Mouse (Mus musculus) testis, postnatal 10 days (tissue): ENCODE results near the gene Ano1.

Source experiments
- DNase-seq: peaks from one replicate; pipeline ENCODE4 v3.0.0; 2021; ENCODE audit warnings: low spot score

The Ano1 gene

DNA sequence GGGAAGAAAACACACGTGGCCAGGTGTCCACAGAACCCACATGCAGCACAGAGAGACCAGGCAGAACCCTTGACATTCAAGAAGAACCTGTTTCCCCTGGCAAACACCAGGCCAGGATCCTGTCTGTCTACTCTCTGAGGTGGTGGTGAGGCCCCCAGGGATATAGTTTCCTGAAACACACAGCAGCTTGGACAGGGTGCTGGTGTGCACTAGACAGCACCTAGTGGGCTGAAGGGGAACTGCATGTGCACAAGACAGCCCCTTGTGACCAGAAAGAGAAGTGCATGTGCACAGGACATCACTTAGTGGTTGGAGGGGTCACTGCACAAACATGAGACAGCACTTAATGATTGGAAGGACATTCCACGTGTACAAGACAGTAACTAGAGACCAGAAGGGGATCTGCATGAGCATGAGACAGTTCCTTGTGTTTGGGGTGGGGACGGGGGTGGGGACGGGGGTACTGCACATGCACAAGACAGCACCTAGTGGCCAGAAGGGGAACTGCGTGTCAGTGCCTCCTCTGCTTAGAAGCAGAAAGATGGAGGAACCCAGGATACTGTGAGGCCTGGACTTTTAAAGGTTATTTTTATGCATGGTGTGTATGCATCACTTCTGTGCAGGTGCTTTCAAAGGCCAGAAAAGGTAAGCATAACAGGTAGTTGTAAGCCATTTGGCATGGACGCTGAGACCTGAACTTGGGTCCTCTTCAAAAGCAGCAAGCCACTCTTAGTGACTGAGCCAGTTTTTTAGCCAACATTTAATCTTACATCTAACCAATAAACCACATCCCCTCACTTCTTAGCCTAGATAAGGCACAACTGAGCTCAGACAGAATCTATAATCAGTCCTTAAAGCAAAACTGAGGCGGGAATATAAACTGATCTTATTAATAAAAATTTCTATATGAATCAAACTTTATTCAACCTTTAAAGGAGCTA is 54.7 kb downstream of the Ano1 start:
- peak; percentile 71 for DNase-seq

DNA sequence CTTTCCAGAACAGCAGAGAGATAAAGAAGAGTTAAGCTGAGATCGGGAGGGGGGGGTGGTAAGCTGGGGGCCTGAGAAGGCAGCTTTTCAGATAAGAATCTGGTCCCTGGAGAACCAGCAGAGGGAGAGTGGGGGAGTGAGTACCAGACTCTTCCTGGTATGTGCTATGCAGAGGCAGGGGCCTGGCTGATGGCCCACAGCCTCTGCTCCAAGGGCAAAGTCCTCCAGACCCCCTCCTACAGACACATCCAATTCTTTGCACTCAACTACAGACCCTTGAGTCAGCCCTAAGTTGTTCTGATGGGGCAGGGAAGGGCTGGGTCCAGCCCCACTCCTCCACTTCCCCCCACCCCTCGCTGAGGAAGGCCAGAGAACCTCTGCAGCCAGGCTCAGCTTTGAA is 61.9 kb downstream of the Ano1 start:
- no peak for DNase-seq

DNA sequence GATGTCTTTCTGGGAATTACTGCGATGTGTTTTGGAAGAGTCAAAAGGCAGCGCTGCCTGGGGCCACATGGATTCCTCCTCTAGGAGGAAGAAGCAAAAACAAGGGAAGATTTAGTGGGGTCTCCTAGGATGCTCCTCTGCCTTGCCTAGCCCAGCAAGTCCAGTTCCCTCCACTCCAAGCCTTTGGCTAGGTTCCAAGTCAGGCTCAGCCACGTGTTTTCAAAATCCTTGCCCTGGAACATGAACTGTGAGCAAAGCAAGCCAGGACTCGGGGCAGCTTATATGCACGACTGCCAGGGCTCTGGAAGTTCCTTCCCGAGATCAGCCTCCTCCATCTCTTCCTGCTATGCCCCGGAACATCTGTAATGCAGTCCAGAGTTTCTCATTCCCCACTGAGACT is 62.6 kb downstream of the Ano1 start:
- no peak for DNase-seq

DNA sequence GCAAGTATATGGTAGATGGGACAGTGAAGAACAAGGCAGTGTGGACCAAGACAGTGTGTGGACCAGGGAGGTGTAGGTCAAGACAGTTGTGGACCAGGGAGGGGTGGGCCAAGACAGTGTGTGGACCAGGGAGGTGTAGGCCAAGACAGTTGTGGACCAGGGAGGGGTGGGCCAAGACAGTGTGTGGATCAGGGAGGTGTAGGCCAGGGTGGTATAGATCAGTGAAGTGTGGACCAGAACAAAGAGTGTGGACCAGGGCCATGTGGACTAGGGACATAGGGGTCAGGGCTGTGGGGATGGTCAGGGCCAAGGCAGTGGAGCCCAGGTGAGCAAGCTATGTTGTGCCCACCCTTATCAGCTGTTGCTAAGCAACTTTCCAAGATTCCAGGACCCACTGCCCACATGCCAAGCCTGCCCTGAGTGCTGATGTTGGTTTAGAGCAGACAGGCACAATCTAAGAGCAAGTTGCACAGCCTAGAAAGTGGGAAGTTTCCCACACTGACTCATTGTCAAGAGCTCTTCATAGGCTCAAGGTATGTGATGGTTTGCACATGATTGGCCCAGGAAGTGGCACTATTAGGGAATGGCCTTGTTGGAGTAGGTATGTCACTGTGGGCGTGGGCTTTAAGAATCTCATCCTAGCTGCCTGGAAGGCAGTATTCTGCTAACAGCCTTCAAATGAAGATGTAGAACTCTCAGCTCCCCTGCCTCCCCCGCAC is 64.0 kb downstream of the Ano1 start:
- DNase-seq = no peak

DNA sequence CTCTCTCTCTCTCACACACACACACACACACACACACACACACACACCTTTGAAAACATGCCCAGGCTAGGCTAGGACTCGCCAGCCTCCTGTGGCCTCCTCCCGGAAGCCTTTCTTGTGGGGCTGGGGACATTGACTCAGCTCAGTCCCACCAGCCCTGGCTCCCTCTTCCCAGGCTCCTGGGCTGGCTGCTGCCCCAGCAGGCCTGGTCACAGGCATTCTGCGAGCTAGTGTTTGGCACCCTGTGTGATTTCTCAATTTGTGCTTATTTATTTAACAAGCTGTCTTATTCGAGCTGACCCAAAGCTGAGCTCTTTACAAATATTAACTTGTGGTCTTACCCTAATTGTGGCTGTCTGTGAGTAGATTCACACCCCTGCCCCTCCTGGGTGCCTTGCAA is 66.8 kb downstream of the Ano1 start:
- no peak for DNase-seq

DNA sequence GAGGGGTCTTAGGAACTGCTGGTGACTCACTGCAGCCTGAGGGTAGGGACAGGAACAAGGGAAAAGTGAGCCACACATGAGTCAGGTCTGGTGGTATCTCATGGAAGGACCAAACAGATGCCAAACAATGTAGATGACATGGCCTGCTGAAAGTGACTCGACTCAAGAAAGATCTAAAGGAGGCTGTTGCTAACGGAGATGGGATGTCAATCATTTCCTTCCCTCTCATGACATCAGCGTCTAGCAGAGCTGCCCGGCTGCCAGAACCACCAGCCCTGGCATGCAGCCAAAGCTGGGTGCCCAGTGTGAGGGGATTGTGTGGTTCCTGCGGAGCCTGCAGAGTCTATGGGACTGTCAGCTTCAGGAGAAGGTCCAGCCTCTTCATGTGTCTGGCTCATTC is 67.3 kb downstream of the Ano1 start:
- peak; percentile 63 for DNase-seq

DNA sequence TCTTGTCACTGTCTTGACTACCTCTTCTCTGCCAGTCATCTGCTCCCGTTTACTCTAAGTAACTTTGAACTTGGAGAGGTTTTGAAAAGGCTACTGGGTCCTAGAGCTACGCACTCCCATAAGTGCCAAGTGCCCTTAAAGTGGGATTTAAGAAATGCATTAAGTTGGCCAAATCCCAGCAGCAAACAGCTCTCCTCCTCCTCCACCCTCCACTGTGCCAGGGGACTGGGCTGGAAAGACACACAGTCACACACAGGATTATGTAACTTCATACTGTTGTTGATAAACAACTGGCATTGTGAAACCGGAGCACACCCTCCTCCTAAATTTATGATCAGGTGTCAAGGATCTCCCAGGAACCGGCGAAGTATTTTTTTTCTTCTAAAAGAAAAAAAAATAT is 71.7 kb downstream of the Ano1 start:
- DNase-seq = no peak

DNA sequence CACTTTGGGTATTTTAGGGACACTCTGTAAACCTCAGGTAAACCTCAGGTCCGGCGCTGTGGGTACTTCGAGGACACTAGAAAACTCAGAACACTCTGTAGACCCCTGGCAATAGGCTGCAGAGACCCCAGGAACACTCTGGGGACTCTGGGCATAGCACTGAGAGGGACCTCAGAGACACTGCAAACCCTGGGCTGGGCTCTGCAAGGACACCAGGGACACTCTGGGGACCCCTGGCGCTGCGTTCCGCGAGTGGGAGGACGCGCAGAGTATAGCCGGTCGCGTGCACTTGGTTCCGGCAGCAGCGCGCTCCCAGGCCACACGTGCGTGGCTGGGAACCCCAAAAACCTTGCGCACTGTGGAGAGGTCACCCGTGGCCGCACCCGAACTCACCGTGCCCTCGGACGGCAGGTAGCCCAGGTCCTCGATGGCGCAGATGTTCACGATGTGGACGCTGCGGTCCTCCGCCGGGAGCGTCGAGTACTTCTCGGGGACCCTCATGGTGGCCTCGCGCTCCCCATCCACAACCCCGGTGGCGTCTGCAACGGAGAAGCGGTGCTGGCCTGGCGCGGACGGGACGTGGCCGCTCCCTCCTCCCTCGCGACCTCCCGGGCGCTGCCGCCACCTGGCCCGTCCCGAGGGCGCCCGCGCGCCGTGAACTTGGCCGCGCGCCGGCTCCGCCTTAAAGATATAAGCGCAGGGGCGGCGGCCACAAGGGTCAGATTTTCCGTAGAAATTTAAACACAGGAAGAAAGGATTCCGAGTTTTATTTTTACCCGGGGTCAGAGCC is 73.3 kb downstream of the Ano1 start:
- peak; percentile 68 for DNase-seq

DNA sequence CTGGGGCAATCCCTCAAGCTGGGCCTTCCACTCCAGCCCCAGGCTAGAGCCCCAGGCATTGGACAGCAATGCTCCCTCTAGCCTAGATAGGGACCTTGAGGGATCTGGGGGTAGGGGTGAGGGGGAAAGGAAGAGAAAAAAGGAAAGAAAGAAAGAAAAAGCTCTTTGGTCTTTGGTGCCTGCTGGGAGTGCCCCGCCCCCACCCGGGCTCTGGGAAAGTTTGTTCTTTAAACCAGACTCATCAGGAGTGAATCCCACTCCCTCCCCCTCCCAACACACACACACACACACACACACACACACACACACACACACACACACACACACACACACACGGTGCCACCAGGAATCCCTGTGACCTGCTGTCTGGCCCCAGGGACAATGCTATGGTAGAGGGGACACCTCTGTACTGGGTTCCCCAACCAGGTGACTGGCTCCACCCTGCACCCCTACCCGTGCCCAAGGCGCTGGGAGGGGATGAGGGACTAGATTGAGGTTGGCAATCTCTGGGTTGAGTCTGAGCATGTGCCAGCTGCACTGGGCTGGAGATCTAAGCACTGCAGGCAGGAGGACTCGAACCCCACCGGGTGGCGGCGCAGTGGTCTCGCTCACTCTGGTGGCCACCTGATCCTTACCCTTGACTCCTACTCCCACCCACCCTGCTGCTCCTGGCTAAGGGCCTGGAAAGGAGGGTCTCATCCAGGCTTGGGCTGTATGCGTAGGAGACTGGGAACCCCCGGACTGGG is 74.3 kb downstream of the Ano1 start:
- DNase-seq = no peak

DNA sequence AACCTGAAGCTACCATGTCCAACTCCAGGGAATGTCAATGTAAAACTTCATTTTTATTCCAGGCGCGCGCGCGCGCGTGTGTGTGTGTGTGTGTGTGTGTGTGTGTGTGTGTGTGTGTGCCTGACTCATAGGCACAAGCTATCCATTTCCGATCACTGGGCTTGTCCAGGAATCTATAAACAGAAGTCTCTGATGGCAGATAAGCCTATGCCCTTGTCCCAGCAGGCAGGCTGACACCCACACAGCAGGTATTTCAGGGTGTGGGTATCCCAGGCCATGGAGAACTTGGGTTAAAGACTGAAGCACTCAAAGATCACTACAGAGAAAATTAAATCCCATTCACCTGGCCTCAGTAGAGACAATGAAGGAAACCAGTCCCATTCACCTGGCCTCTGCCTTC is 76.1 kb downstream of the Ano1 start:
- DNase-seq = no peak

DNA sequence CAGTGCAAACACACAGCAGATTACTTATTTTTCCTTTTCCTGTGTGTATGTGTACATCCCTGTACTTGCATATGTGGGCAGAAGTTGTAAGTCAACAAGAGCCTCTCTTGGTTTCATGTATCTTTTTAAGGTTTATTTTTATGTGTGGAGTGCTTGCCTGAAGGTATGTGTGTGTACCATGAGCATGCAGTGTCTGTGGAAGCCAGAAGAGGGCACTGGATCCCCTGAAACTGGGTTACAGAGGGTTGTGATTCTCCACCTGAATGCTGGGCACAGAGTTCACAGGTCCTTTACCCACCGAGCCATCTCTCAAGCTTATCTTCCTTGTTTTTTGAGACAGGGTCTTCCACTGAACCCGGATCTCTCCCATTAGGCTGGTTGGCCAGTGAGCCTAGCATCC is 81.9 kb downstream of the Ano1 start:
- no peak for DNase-seq

DNA sequence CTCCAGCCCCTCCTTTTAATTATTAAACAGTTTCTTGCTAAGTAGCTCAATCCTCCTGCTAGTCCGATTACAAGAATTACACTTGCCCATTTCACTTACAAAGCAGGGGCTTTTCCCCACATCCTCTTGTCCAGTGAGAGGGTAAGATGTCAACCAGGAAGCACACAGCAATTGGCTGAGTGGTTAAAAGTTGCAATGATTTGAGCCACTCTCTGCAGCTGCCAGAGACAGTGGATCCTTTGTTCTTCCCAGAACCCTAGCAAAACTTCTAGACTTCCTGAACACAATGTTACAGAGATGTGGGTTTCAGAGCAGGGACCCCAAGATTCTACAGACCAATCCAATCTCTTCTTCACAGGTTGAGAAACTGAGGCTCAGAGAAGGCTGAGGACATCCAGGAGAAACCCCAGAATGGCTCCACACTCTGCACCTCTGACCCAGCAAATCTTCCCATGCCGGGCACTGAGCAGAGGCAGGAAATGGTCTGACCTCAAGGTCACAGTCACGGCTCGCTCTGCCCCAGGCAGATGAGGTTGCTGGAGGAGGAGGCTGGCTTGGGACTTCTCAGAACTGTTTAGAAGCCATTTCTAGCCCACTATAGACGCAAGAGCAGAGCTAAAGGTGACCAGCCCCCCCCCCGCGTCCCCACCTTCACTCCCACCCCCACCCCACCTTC is 83.0 kb downstream of the Ano1 start:
- DNase-seq = no peak

DNA sequence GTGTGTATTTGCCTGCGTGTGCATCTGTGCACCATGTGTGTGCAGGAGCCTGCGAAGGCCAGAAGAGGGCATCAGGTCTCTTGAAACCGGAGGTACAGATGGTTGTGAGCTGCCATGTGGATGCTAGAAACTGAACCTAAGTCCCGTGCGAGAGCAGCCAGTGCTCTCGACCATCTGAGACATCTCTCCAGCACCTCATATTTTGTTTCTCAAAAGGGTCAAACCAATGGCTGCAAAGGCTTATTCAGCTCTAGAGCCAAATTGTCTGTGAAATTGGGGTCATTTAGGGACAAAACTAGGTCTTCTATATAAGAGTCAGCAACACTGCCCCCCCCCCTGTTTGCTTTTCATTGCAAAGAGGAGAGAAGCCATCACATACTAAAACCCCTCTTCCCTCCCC is 84.7 kb downstream of the Ano1 start:
- no peak for DNase-seq

DNA sequence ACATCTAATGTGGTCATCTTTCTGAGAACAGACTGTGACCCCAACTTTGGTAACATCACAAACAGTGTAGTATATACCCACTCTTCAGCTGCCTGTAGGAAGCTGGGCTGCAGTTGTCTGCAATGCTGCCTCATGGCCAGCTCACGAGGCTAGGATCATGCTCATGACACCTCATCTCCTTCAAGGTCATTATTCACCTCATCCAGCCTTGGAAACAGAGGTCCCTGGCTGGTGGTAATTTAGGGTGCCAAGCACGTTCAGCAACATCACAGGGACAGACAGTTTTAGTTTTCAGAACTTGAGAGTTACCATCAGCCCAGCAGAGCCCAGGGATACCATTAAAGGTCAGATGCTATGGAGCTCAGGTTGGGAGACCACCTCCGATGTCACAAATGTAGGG is 86.2 kb downstream of the Ano1 start:
- DNase-seq = no peak

DNA sequence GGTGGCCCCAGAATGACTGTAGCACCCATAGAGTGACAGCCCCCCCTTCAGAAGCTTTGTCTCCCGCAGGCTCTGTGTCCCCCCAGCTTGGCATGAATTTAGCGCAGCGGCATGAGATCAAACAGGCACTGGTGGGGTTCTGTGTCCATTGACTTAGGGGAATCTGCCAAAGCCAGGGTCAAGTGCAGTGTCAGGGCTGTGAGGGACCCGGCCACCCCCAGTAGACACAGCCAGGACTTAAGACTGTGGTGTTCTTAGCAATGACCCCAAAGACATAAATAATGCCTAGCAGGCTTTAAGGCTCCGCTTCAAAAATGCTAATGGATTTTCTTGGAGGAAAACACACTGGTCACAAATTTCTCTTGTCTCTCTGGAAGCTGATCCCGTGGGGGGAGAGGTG is 88.2 kb downstream of the Ano1 start:
- no peak for DNase-seq

DNA sequence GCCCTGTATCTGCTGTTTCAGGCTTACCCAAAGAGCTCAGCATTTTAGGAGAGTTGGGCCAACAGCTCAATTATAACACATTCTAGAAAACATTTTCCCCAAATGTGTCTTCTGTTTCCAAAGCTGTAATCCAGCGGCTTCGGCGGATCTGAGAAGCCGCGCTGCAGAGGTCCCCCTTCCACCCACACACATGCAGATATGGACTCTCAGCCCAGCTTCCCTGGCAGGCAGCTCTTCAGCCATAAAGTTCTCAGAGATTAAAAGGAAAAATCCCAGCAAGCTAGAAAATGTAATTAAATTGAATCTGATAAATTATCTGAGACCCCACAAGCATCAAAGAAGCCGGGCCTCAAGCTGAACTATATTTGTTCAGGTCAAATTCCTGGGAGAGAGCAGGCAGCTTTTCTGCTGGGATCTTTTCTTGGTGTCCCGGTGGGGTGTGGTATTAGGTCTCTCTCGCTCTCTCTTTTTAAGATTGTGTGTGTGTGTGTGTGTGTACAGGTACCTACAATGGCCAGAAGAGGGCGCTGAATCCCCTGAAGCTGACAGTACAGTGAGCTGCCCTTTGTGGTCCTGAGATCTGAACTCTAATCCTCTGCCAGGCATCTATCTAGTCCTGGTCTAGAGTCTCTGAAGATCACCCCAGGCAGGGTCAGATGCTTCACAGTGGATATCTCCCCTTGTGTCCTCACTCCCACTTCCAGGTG is 95.4 kb downstream of the Ano1 start:
- no peak for DNase-seq

DNA sequence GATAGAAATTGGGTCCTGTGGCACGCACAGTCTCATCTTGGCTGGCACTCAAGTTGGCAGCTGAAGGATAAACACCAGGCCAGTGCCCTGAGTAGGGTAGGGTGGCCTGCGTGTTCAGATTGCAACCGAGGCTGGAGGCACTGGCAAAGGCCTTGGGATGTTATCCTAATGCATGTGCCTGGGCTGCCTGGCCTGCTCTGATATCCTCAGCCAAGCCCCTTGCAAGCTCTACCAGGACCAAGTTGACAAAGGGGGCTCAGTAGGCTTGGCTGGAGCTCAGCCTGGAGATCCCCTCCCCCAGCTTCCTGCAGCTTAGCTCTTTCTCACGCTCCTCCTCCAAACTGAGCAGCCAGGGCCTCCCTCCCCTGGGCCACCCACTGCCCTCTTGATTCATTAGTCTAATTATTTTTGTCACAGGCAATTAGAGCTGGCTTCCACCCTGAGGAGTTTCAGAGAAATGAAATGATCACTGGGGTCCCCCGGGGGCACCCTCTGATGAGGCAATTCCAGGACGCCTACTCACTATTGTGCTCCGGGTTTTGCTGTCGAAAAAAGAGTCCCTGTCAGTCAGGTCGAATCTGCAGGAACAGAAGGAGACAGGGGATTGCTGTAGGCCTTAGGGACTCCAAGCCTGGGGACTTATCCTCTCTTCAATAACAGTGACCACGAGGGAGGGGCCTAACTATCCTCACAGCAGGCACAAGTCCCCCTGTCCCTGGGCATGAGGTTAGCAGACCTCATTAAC is 97.9 kb downstream of the Ano1 start:
- DNase-seq = no peak

DNA sequence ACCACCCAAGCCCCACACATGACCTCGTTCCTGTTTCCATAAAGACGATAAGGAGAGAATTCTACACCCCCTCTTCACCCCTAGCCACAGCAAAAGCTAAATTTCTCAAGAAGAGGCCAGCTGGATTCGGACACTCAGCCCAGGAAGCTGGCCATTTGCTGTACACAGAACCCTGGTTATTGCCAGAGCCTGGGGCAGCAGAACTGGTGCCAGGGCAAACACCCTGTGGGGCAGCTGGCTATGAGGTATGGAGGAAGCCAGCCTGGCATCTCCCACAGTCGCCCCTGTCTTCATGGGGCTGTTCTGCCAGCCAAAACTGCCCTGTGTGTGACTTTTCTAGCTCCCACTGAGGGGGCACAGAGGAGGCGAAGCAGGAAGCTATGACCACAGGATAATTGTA is 104.2 kb downstream of the Ano1 start:
- no peak for DNase-seq

DNA sequence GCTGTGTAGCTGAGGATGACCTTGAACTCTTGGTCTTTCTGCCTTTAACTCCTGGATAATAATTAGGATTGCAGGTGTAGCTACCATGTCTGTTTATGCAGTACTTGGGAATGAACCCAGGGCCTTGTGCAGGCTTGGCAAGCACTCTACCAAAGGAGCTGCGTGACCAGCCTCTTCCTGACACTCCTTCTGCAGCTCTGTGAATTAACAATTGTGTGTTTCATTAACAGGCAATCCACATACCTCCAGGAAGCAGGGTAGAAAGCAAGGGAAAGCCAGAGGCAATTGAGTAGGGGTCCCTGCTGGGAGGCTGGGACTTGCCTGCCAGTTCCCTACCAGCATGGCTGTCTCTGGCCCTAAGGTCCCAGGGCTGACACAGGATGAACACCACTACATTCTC is 111.0 kb downstream of the Ano1 start:
- no peak for DNase-seq

DNA sequence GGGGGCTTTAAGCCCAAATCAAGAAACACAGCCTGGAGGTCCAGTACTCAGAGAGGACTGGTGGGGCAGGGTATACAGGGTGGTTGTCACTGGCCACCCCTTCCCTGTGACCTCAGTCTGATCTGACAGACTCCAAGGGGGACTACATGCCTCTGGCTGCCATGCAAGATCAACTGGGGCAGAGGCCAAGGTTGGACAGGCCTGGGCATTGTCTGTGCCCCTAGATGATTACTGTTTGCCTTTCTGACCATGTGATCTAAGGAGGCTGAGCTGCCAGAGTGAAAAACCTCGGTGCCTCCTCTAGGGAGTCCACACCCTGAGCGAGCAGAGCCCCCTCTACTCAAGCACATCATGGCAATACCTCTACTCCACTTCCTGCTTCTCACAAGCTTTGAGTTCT is 115.8 kb downstream of the Ano1 start:
- DNase-seq = no peak
